Mouse (Mus musculus): ENCODE data around the gene Adgrg7.

GRCm38 (mm10) chr16:56724927-56725326, 70.7 kb downstream of the Adgrg7 start:
- TF ChIP-seq CTCF (IDR thresholded peaks at IDR 0.05; ENCODE audit: extremely low read depth, insufficient read depth, insufficient read length, insufficient replicate concordance), result no peak
- TF ChIP-seq POLR2A (IDR thresholded peaks at IDR 0.05; ENCODE audit: low read depth, low read length), result no peak
